ENCODE assay signal across 7 mouse cellular contexts in the genomic region with DNA sequence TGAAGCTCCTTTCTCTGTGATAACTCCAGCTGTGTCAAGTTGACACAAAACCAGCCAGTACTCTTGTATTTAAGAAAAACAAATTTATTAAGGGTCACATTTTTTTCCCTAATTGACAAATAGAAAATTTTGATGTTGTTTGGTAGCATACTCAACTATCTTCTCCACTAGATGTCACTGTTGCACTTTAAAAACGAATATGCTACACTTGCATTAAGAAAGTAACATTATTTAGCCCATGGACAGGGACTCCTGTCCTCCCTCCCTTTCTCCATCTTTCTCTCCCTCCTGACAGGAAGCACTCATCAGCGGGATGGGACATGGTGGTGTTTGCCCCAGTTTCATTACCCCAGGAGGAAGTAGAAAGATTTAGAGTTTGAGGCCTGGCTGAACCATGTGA. TPM values are rescaled to one million over a fixed set of nuclear protein-coding genes. Genes with fewer than 3 reads are reported as not detected.
DNase-seq lines count a peak whose midpoint lies in the region; ATAC-seq and TF ChIP-seq lines count a peak whose summit lies in the region.
"Not testable (repeated sequence)": the region's sequence is repeated elsewhere in the genome, so short reads cannot be mapped to it uniquely, and the experiment has no call there.

No protein-coding gene starts in this region.

- H3K36me3 ChIP-seq in embryonic facial prominence, embryonic 11.5 days (replicated peaks; ENCODE audit: control insufficient read depth, insufficient read depth, low read depth, low read length); kidney, adult 2 months (ENCODE audit: control insufficient read depth, insufficient read depth, low read length); liver, embryonic 14.5 days (replicated peaks; ENCODE audit: control insufficient read depth, insufficient read depth, low read depth); midbrain, embryonic 14.5 days (ENCODE audit: control insufficient read depth, insufficient read depth, low read length): not testable (repeated sequence)

- not testable (repeated sequence) for H3K27me3 ChIP-seq in embryonic facial prominence, embryonic 11.5 days (ENCODE audit: control insufficient read depth, insufficient read depth, low read length); kidney, adult 2 months (replicated peaks; ENCODE audit: control insufficient read depth, insufficient read depth, low read length); liver, embryonic 14.5 days (ENCODE audit: control insufficient read depth, insufficient read depth, low read length); midbrain, embryonic 14.5 days (ENCODE audit: control insufficient read depth, insufficient read depth, low read length)

- H3K27ac ChIP-seq in embryonic facial prominence, embryonic 11.5 days (replicated peaks; ENCODE audit: low read depth, low read length); kidney, adult 2 months (ENCODE audit: insufficient read depth, low read depth, low read length); liver, embryonic 14.5 days; midbrain, embryonic 14.5 days (replicated peaks; ENCODE audit: low read depth, low read length): not testable (repeated sequence)

- not testable (repeated sequence) for ATAC-seq in embryonic facial prominence, embryonic 11.5 days (replicated peaks; ENCODE audit: insufficient number of reproducible peaks, low FRiP score, low TSS enrichment, low read depth); liver, embryonic 14.5 days (ENCODE audit: insufficient read depth); midbrain, embryonic 14.5 days (ENCODE audit: low FRiP score, low TSS enrichment)

- TF ChIP-seq EP300 in liver, embryonic 14.5 days (IDR thresholded peaks at IDR 0.05; ENCODE audit: low read depth): not testable (repeated sequence)

- TF ChIP-seq POLR2A in kidney, adult 2 months (IDR thresholded peaks at IDR 0.05; ENCODE audit: low read depth, low read length): not testable (repeated sequence)

- 0 out of 2 replicates have a peak, but pooled peaks have one; percentile 14 for TF ChIP-seq CTCF in kidney, adult 2 months (conservative IDR thresholded peaks at IDR 0.05; ENCODE audit: insufficient read depth, insufficient read length, low read depth, low read length)
- peak; percentile 35; the same call in 1 of the 2 replicates for TF ChIP-seq CTCF in liver, embryonic 14.5 days (IDR thresholded peaks at IDR 0.05; ENCODE audit: low read depth)

- DNase-seq in ES-CJ7 (ENCODE audit: low read depth, low spot score): peak; percentile 45
- DNase-seq in brain, embryonic 18.5 days (ENCODE audit: low read depth, low spot score): peak; percentile 46
- DNase-seq in embryonic facial prominence, embryonic 11.5 days (ENCODE audit: low spot score): peak; percentile 87
- DNase-seq in heart, adult 18-20 months: peak; percentile 11 to 76
- DNase-seq in kidney, adult 2 months: peak; percentile 63
- peak in 2 of 3 experiments; percentile 18 to 35 for DNase-seq in liver, embryonic 14.5 days (ENCODE audit: low read depth in 3 of 3, low spot score in 3 of 3)
- peak; percentile 93 for DNase-seq in midbrain, embryonic 14.5 days

- not testable (repeated sequence) for H3K9me3 ChIP-seq in embryonic facial prominence, embryonic 11.5 days (replicated peaks; ENCODE audit: control insufficient read depth, low read length); liver, embryonic 14.5 days (ENCODE audit: control insufficient read depth, low read length); midbrain, embryonic 14.5 days (ENCODE audit: control insufficient read depth, low read length)

- 0% methylated on average over 2 of the region's 2 CpGs for WGBS in embryonic facial prominence, embryonic 11.5 days
- WGBS in kidney, adult 2 months: under 1% methylated on average over 2 of the region's 2 CpGs
- WGBS in liver, embryonic 14.5 days (ENCODE audit: insufficient replicate concordance): 3% methylated on average over 2 of the region's 2 CpGs
- 8% methylated on average over 2 of the region's 2 CpGs for WGBS in midbrain, embryonic 14.5 days

- H3K9ac ChIP-seq in embryonic facial prominence, embryonic 11.5 days (replicated peaks; ENCODE audit: low read length); liver, embryonic 14.5 days (replicated peaks); midbrain, embryonic 14.5 days (replicated peaks; ENCODE audit: low read length): not testable (repeated sequence)

- H3K4me3 ChIP-seq in embryonic facial prominence, embryonic 11.5 days (ENCODE audit: low read depth, low read length); kidney, adult 2 months (ENCODE audit: insufficient read depth, low read depth, low read length); liver, embryonic 14.5 days (ENCODE audit: insufficient read depth in 1 of 2, low read depth in 2 of 2, low read length in 2 of 2); midbrain, embryonic 14.5 days (replicated peaks; ENCODE audit: low read depth, low read length): not testable (repeated sequence)

- H3K4me2 ChIP-seq in embryonic facial prominence, embryonic 11.5 days (ENCODE audit: low read depth, low read length); liver, embryonic 14.5 days (ENCODE audit: low read depth); midbrain, embryonic 14.5 days (ENCODE audit: low read length): not testable (repeated sequence)

- not testable (repeated sequence) for H3K4me1 ChIP-seq in embryonic facial prominence, embryonic 11.5 days (ENCODE audit: control insufficient read depth, insufficient read depth, low read length); kidney, adult 2 months (ENCODE audit: control insufficient read depth, insufficient read depth, low read length); liver, embryonic 14.5 days (replicated peaks; ENCODE audit: control insufficient read depth in 2 of 2, insufficient read depth in 2 of 2, low read length in 1 of 2); midbrain, embryonic 14.5 days (ENCODE audit: control insufficient read depth, insufficient read depth, low read length)

RNA-seq across cellular contexts. Expression of a gene that starts 31.3 kb away (rescaled TPM):
- polyA plus RNA-seq in embryonic facial prominence, embryonic 11.5 days (2014; fragmentation: Nextera tagmentation; extraction: Ambion mirVana): 73.0 and 76.6 TPM in 2 replicates
- 10 to 100 TPM; 26.7 to 31.4 TPM for total RNA-seq in heart, adult 18-20 months (2021)
- 54.5 and 68.4 TPM in 2 replicates for polyA plus RNA-seq in kidney, adult 2 months (2012; rRNA removed)
- polyA plus RNA-seq in liver, embryonic 14.5 days (2012; rRNA removed): 1.7 and 2.1 TPM in 2 replicates
- 2.5 and 3.0 TPM in 2 replicates for polyA plus RNA-seq in liver, embryonic 14.5 days (2014; fragmentation: Nextera tagmentation; extraction: Ambion mirVana)
- polyA plus RNA-seq in midbrain, embryonic 14.5 days (2014; fragmentation: Nextera tagmentation; extraction: Ambion mirVana): 45.0 and 63.5 TPM in 2 replicates

RNA-seq across cellular contexts. Expression of a gene that starts 51.2 kb away (rescaled TPM):
- polyA plus RNA-seq in embryonic facial prominence, embryonic 11.5 days (2014; fragmentation: Nextera tagmentation; extraction: Ambion mirVana): 12.0 and 13.8 TPM in 2 replicates
- total RNA-seq in heart, adult 18-20 months (2021): 10 to 100 TPM; 18.7 to 22.6 TPM
- 77.7 and 78.3 TPM in 2 replicates for polyA plus RNA-seq in kidney, adult 2 months (2012; rRNA removed)
- polyA plus RNA-seq in liver, embryonic 14.5 days (2012; rRNA removed): 9.1 and 9.2 TPM in 2 replicates
- 17.7 and 19.1 TPM in 2 replicates for polyA plus RNA-seq in liver, embryonic 14.5 days (2014; fragmentation: Nextera tagmentation; extraction: Ambion mirVana)
- polyA plus RNA-seq in midbrain, embryonic 14.5 days (2014; fragmentation: Nextera tagmentation; extraction: Ambion mirVana): 12.6 and 14.6 TPM in 2 replicates

Comparison
In these comparisons a context has a peak if more than half of its experiments do, and no peak if none do; other contexts are left out.
1. DNase-seq: peak in every context shown above with its lines; median percentile 93 in midbrain, embryonic 14.5 days; 87 in embryonic facial prominence, embryonic 11.5 days; 63 in kidney, adult 2 months; 46 in brain, embryonic 18.5 days; 45 in ES-CJ7; 44 in heart, adult 18-20 months; 26 in liver, embryonic 14.5 days.
2. RNA of a gene that starts 31.3 kb away (polyA plus RNA-seq): 73.0 to 76.6 TPM in embryonic facial prominence, embryonic 11.5 days, 45.0 to 63.5 TPM in midbrain, embryonic 14.5 days and 54.5 to 68.4 TPM in kidney, adult 2 months; 1.7 to 3.0 TPM in liver, embryonic 14.5 days; every median in the first group is over 10 times any median in the second.